Mouse (Mus musculus): Measurements from ENCODE around the gene Abhd17b.
"Not testable (repeated sequence)": the region's sequence is repeated elsewhere in the genome, so short reads cannot be mapped to it uniquely, and the experiment has no call there.

The Abhd17b gene

GRCm38 (mm10) chr19:21653172-21653981 lies at the start of gene Abhd17b:
Gene Abhd17b, plus strand, starts transcription at chr19:21653185.
- peak; percentile 29 to 69 for DNase-seq (ENCODE audit: low spot score in 2 of 2)

- DNase-seq (ENCODE audit: low spot score in 2 of 2): no peak
Observed at GRCm38 (mm10) chr19:21603836-21604235, 49.1 kb upstream of the Abhd17b start.

DNA sequence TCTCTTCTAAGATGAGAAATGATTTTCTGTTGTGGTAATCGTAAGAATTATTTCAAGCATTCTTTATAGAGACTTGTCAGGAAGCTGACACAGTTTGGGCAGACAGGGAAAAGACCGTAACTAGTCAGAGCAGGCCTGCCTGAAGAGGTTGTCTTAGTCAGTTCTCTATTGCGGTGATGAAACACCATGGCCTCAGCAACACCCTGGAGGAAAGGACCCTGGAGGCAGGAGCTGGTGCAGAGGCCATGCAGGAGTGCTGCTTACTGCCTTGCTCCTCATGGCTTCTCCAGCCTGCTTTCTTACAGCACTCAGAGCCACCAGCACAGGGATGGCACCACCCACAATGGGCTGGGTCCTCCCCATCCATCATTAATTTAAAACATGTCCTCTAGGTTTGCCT lies 47.7 kb upstream of the Abhd17b start:
- DNase-seq (ENCODE audit: low spot score in 2 of 2): no peak

DNA sequence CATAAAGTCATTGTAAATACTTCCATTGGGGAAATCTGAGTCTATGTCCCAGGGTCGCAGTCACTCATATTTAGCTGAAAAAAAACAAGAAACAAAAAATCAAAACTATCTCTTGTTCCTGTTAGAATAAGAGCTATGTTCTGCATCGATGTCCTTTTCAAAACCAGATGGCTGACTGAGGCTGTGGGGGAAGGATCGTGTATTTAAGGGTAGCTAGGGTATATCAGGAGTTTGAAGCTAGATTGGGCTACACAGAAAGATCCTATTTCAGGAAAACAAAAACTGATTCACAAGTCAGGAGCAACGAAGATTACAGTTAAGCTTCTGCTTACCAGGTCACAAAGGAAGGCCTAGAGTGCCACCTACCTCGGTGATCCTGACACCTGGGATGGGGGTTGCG lies 42.7 kb upstream of the Abhd17b start:
- no peak for DNase-seq (ENCODE audit: low spot score in 2 of 2)

GRCm38 (mm10) chr19:21611297-21611696 lies 41.7 kb upstream of the Abhd17b start:
- no peak for DNase-seq (ENCODE audit: low spot score in 2 of 2)

GRCm38 (mm10) chr19:21611725-21612575 lies 41.0 kb upstream of the Abhd17b start:
- no peak for DNase-seq (ENCODE audit: low spot score in 2 of 2)

- DNase-seq (ENCODE audit: low spot score in 2 of 2): no peak
Observed at GRCm38 (mm10) chr19:21615801-21616200, 37.2 kb upstream of the Abhd17b start.

DNA sequence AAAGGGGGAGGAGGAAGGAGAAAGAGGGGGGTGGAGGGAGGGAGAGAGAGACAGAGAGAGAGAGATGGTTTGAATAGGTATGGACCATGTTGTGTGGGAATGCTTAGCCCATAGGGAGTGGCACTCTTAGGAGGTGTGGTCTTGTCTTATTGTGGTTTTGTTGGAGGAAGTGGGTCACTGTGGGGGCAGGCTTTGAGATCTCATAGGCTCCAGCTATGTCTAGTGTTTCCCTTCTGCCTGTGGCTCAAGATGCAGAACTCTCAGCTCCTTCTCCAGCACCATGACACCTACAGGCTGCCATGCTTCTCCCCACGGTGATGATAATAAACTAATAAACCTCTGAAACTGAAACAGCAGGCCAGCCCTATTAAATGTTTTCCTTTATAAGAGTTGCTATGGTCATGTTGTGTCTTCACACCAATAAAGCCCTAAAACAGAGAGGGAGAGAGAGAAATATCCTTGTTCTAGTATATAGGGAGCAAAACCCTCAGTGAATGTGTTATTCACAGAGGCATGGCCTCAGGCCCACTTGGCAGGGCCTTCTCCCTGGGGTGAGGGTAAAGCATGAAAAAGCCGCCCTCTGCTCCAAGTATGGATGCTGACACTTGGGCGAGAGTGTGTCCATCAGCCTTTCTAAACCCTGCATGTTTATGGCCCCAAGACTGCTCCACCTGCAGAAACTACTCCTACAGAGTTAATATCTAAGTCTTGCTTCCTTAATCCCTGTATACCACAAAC lies 29.4 kb upstream of the Abhd17b start:
- no peak for DNase-seq (ENCODE audit: low spot score in 2 of 2)

DNA sequence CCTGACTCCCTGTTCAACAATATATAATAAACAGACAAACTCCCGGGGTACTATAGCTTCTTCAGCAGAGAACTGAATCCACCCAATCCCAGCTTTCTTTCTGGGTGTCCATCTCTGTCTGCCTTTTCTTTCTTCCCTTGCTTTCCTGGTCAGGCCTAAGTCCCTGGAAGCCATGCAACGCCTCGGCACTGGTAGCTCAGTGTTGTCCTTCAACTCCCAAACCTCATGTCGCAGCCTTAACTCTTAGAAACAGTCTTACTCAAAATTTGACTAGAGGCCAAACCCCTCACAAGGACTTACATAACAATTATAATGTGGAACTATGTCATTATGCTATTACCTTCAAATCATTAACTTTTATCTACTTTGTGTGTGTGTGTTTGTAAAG lies 28.8 kb upstream of the Abhd17b start:
- DNase-seq (ENCODE audit: low spot score in 2 of 2): no peak

- no peak for DNase-seq (ENCODE audit: low spot score in 2 of 2)
Observed at GRCm38 (mm10) chr19:21626271-21626988, 26.6 kb upstream of the Abhd17b start.

- not testable (repeated sequence) for DNase-seq (ENCODE audit: low spot score in 2 of 2)
Observed at GRCm38 (mm10) chr19:21628440-21628839, 24.5 kb upstream of the Abhd17b start.

GRCm38 (mm10) chr19:21629030-21629429 lies 24.0 kb upstream of the Abhd17b start:
- DNase-seq (ENCODE audit: low spot score in 2 of 2): no peak

- no peak for DNase-seq (ENCODE audit: low spot score in 2 of 2)
Observed at GRCm38 (mm10) chr19:21629501-21629900, 23.5 kb upstream of the Abhd17b start.

- no peak for DNase-seq (ENCODE audit: low spot score in 2 of 2)
Observed at GRCm38 (mm10) chr19:21630656-21631331, 22.2 kb upstream of the Abhd17b start.

DNA sequence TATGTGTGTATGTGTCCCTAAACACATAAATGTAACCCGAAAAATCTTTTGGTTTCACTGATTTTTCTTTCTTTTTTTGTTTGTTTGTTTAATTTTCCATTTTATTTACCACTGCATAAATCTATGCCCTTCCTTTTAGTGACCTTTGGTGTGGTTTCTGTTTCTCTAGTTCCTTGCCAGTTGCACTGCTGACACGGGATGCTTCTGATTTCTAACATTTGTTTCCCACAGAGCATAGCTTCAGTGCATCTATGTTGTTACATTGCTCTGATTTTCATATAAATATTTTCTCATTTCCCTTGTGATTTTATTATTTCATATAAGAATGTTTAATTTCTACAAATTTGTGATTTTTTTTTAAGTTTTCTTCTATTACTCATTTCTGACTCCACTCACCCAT lies 17.6 kb upstream of the Abhd17b start:
- no peak for DNase-seq (ENCODE audit: low spot score in 2 of 2)

GRCm38 (mm10) chr19:21636907-21637306 lies 16.1 kb upstream of the Abhd17b start:
- DNase-seq (ENCODE audit: low spot score in 2 of 2): no peak

DNA sequence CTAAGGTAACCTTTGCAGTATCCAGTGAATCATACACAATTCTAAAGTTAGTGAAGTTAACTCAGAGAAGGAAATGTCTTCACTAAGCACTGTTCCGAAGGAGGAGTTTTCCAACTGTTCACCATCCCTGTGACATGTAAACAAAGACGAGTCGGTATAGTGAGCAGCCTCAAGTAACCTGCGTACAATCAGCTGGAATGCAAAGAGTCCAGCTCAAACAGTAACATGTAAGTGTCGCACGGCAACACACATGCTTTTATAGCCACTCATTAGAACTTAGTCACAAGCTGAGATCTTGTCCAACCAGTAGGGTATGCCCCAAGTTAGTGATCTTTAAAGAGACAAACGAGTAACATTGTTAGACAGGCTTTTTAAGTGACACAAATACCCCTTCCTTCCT lies 15.3 kb upstream of the Abhd17b start:
- DNase-seq (ENCODE audit: low spot score in 2 of 2): no peak

DNA sequence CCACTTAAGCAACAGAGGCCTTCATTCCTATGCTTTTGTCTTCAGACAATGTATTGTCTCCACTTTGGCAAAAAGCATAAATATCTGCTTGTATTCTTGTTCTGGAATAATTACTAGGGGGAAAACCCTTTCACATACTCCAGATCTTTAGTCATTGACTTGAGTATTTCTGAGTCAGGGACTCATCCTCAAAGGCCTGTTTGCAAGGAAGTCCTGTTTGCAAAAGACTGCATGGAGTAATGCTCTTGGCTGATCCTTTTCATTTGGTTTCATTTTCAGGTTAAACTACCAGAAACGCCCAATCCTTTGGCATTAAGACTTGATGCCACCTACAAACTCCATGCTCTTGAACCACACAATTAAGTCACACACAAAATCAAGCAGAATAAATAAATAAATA lies 9.1 kb upstream of the Abhd17b start:
- no peak for DNase-seq (ENCODE audit: low spot score in 2 of 2)

DNA sequence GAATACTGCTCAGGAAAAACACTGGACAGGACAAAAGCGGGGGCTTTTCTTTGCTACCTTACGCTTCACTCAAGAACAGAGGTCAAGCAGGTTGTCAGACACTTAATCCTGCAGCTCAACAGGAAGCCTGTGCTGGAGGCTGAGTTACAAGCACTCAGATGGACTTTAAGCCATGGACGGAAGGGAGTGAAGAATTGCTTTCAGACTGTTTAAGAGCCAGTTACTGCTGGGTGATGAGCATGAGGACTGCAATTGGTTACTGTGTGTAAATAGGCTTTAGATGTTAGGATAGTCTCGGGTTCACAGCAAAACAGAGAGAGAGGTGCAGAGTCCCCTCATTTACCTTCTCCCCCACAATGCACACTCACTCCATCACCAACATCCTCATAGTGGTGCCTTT lies 7.7 kb upstream of the Abhd17b start:
- DNase-seq (ENCODE audit: low spot score in 2 of 2): no peak

GRCm38 (mm10) chr19:21646142-21646541 lies 6.8 kb upstream of the Abhd17b start:
- DNase-seq (ENCODE audit: low spot score in 2 of 2): no peak

DNA sequence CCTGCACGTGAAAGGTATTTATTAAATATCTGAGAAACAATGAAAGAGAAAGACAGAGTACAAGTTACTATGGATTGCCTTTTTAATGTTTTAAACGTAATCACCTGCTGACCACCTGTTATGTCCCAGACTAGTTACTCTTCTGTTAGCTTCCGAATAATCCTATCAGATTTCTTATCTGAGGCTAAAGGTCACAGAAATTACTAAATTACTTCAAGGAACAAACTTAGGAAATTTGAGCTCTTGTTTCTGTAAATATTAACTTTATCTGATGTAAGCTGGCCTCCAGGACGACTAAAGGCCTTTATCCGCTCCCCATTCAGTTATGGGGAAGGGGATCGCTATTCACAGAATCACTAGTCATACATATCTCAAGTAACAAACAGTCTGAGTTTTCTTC lies 1.3 kb upstream of the Abhd17b start:
- no peak for DNase-seq (ENCODE audit: low spot score in 2 of 2)
